Mouse (Mus musculus): ENCODE results near the gene Six3.

Gene Six3

GRCm38 (mm10) chr17:85613266-85613860 is at the start of gene Six3:
Six3 (plus strand) TSS chr17:85613608.
- DNase-seq (ENCODE audit: low spot score in 2 of 2) = no peak

DNA sequence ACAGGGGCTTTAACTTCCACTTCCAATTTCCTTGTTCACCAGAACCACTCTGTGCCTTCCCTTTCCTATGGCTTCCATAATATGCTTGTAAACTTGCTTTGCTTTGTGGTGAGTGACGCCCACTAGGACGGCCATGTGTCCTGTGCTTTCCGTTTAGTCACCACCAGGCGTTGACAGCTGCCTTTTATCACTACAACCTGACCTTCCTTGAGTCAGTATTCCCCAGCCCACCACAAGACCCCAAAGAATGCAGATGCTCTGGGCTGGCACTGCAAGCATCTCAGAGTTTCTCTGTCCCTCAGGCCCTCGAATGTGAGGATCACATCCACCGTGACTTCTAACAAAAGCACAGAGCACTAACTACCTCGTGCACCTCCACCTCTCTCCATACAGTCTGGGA is 49.3 kb upstream of the Six3 start:
- no peak for DNase-seq (ENCODE audit: low spot score in 2 of 2)

DNA sequence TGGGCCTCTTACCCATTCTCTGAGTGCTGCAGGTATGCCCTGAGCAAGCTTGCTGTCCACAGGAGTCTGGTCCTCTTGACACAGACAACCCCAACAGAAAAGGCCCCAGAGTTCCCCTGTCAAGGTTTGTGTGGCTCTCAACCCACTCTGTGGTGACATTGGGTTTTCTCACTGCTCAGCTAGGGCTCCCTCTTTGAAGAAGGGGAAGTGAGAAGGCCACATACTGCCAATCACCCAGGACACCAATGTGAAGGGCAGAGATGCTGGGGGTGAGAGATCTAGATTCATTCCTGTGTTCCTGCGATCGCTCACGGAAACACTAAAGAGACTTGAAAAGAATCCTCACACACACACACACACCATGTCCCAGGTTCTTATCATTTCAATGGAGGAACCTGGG is 39.4 kb upstream of the Six3 start:
- no peak for DNase-seq (ENCODE audit: low spot score in 2 of 2)

- DNase-seq (ENCODE audit: low spot score in 2 of 2) = no peak
Observed at GRCm38 (mm10) chr17:85578290-85578689, 35.1 kb upstream of the Six3 start.

GRCm38 (mm10) chr17:85579350-85579749 is 34.1 kb upstream of the Six3 start:
- DNase-seq (ENCODE audit: low spot score in 2 of 2) = no peak

GRCm38 (mm10) chr17:85580221-85580620 is 33.2 kb upstream of the Six3 start:
- DNase-seq (ENCODE audit: low spot score in 2 of 2) = no peak

GRCm38 (mm10) chr17:85584170-85584569 is 29.2 kb upstream of the Six3 start:
- no peak for DNase-seq (ENCODE audit: low spot score in 2 of 2)

DNA sequence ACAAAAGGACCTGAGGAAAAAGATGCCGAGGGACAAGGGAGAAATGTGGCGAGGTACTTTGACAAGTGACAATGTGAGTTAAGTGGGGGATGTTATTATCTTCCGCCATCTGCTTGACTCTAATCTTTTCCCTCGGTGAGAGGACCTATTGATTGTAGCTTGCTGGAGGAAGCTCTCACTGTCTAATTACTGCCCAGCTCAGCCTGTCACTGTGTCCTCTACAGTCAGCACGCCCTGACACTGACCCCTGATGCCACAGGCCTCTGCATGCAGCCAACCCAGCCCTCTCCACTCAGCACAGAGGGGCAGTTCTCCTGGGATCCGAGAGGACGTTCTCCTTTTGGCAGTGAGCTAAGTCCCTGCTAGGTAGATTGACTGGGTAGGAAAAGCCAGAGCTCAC is 28.8 kb upstream of the Six3 start:
- DNase-seq (ENCODE audit: low spot score in 2 of 2) = no peak

GRCm38 (mm10) chr17:85585779-85586178 is 27.6 kb upstream of the Six3 start:
- DNase-seq (ENCODE audit: low spot score in 2 of 2) = no peak

DNA sequence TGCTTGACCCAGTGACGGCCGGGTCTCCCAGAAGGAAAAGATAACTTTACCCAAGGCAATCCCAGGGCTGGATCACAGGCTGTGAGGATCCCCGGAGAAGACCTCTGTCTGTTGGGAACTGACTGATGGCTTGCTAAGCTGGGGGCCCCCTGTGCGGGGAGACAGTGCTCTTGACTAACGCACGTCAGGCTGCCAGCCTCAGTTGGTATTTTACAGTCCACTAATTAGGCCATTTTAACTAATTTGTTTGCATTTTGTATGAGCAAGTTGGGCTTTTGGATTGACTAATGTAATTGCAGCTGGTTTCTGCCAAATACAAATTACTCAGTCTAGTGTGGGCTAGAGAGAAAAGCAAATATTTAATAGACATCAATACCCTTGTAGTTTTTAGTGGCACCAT is 21.4 kb upstream of the Six3 start:
- no peak for DNase-seq (ENCODE audit: low spot score in 2 of 2)

- DNase-seq (ENCODE audit: low spot score in 2 of 2) = no peak
Observed at GRCm38 (mm10) chr17:85595853-85596252, 17.6 kb upstream of the Six3 start.

DNA sequence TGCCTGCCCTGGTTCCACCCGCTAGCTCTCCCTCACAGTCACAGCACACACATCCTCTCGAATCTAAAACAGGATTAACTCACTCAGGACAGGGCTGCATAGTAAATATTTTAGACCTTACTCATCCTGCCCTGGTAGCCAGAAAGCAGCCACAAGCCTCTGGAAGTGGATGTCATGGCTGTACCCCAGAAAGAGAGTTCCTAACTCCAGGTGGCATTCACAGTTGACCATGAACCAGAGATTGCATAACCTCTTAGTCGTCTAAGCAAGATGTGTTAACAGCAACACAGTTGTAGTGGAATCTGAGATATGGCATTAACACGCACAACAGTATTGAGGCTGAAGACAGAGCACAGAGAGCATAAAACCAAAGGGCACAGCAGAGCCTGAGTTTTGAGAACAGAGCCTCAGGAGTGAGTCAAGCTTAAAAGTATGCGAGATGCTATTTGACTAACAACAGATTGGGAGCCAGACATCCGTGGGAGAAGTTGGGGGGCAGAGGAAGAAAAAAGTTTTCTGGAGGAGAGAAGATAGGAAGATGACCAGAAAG is 17.0 kb upstream of the Six3 start:
- no peak for DNase-seq (ENCODE audit: low spot score in 2 of 2)

GRCm38 (mm10) chr17:85599520-85599919 is 13.9 kb upstream of the Six3 start:
- no peak for DNase-seq (ENCODE audit: low spot score in 2 of 2)

- no peak for DNase-seq (ENCODE audit: low spot score in 2 of 2)
Observed at GRCm38 (mm10) chr17:85606463-85606862, 6.9 kb upstream of the Six3 start.

DNA sequence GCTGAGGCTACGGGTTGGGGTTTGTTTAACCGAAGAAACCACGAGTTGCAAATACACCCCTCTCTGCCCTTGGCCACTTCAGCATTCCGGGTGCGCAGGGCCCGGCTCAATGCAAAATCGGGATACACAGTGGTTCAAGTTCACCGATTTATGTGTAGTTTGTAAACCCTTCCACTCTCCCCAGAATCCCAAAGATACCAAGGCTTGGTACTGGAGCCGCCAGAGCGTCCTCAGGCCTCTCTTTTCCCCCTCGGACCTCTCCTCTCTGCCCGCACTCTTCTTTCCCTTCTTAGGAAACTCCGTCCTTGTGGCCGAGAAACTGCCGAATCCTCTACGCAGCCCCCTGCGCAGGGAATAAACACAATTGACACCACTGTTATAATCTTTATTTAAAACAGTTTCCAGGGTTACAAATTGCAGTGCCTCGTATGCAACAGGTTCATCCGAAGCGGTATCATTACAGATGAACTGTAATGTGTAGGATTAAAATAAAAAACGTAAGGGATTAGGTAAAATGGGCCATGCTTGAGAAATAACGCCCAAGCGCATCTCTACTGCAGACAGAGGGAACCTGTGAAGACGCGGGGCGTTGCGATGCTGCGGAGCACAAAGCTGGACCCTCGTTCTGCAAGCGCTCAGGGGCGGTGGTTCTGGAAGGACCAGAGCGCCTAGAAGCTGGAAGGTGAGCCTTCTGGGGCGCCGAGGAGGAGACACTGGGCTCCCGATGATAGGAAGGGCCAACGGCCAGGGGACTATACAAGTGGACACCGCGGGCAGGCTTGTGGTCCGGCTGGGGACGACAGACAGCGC is 5.6 kb upstream of the Six3 start:
- no peak for DNase-seq (ENCODE audit: low spot score in 2 of 2)

GRCm38 (mm10) chr17:85608366-85609093 is 4.9 kb upstream of the Six3 start:
- DNase-seq (ENCODE audit: low spot score in 2 of 2) = no peak

GRCm38 (mm10) chr17:85609094-85609425 is 4.3 kb upstream of the Six3 start:
- DNase-seq (ENCODE audit: low spot score in 2 of 2) = no peak

- no peak for DNase-seq (ENCODE audit: low spot score in 2 of 2)
Observed at GRCm38 (mm10) chr17:85609621-85610392, 3.6 kb upstream of the Six3 start.

- no peak for DNase-seq (ENCODE audit: low spot score in 2 of 2)
Observed at GRCm38 (mm10) chr17:85610393-85611115, 2.9 kb upstream of the Six3 start.

GRCm38 (mm10) chr17:85611521-85612515 is 1.6 kb upstream of the Six3 start:
- DNase-seq (ENCODE audit: low spot score in 2 of 2) = no peak

Data from frontal cortex, postnatal 10 days (tissue).